Mouse (Mus musculus) adrenal gland, adult 18-20 months (tissue): ENCODE measurements around the gene Artn. TPM values are rescaled to one million over a fixed set of nuclear protein-coding genes. Genes with fewer than 3 reads are reported as not detected.

Source experiments
- DNase-seq, 2 experiments: peaks; one replicate each; pipeline ENCODE4 v3.0.0; 2021 to 2022; ENCODE audit warnings: low spot score in 2 of 2
- long read RNA-seq, 2 experiments: library from polyadenylated mRNA; stranded (forward); transcript quantifications; one replicate each; pipeline ENCODE4 v2.0.0; 2021
- total RNA-seq, 2 experiments: library from RNA; stranded (reverse); gene quantifications; 1 replicate in 1 of 2; 2 replicates in 1 of 2; pipeline ENCODE4 v1.2.3; 2021

Artn gene
- total RNA-seq, result under 1 TPM in 1 of 2 experiments, not detected in 1; 0.38 TPM
- long read RNA-seq, experiment 1, result 0 reads
- long read RNA-seq, experiment 2, result 0 reads

- no peak for DNase-seq
Observed at GRCm38 (mm10) chr4:117929391-117929881, at the start of gene Artn. Gene Artn, minus strand, starts transcription at chr4:117929763.

DNA sequence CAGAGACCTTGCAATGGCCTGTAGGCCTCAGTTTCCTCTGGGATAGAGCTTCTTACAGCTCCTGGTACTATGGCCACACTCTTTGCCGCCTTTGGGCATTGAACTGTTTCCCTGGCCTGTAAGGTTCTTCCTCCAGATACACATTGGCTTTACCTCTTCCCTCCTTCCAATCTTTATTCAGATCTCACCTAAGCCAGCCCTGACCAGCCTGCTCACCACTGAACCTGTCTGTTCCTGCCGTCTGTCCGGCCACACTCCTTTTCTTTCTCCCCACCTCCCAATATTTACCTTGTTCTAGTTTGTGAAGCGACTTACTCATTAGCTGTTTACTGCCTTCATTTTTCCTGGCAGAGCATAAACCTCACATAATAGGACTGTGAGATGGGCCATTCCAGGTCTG lies 49.6 kb upstream of the Artn start:
- no peak for DNase-seq

GRCm38 (mm10) chr4:117978282-117978681 lies 48.7 kb upstream of the Artn start:
- DNase-seq, result no peak

GRCm38 (mm10) chr4:117977841-117978240 lies 48.3 kb upstream of the Artn start:
- no peak for DNase-seq

DNA sequence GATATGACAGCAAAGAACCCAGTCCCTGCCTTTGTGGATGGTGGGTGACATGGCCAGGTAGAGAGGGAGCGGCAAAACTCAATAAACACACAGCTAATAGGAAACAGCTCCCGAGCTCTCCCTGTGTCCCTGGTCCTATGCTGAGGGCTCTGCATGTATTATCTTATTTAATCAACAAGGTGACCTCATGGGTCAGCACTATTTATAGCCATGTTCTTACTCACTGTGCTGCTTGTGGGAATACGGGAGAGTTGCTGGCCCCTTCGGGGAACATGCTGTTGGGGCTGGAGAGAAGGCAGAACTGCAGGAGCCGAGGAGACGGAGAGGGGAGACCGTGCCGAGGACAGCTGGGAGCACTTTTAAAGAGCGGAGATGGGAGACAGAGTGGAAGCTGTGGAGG lies 47.8 kb upstream of the Artn start:
- no peak for DNase-seq

DNA sequence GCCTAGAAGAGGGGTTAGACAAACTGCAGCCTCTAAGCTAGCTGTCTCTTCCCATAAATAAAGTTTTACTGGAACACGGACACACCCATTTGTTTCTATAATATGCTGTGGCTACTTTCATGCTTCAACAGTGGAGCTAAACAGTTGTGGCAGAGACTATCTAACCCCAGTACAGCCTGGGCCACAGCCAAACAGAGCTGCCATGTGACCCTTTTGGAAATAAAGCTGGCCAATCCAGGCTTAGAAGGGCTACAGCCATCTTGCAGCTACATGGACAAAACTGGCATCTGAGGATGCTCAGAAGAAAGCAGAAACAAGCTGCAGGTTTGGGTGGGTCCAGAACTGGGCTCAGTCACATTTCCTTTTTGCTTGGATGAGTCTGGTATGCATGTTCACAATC lies 46.3 kb upstream of the Artn start:
- no peak for DNase-seq

DNA sequence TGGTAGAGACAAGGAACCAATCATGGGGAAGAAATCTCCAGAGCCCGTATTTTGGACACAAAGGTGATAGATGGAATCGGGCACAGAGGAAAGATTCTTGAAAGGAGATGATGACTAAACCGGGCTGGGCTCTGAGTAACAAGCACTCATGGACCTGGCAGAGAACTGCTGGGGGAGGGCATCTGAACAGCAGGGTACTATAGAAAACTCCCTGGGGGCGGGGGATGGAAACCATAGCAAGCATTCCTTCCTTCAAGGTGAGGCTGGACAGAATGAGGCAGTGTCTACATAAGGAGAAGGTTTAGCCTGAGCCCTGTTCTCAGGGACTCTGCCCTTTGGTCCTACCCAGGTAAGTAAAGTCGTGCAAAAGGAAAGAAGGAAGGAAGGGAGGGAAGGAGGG lies 45.2 kb upstream of the Artn start:
- no peak for DNase-seq

DNA sequence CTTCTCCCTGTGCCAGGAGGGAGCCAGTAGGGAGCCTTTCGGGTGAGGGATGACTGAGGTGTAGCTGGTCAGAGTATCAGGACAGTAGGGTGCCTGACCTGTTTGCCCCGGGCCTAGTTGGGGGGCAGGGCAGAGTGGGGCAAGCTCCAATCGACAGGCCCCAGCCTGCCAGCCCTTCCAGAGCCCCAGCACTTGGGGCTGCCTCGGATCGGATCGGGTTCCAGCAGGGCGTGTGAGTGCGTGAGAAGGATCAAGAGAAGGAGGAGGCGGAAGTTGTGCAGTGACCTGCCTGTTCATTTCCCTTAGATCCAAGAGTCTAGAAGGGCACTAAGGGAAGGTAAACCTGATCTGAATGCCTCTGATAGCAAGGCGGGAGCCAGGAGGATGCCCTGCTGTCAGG lies 43.4 kb upstream of the Artn start:
- no peak for DNase-seq

- DNase-seq, result no peak
Observed at GRCm38 (mm10) chr4:117964346-117965025, 34.9 kb upstream of the Artn start.

DNA sequence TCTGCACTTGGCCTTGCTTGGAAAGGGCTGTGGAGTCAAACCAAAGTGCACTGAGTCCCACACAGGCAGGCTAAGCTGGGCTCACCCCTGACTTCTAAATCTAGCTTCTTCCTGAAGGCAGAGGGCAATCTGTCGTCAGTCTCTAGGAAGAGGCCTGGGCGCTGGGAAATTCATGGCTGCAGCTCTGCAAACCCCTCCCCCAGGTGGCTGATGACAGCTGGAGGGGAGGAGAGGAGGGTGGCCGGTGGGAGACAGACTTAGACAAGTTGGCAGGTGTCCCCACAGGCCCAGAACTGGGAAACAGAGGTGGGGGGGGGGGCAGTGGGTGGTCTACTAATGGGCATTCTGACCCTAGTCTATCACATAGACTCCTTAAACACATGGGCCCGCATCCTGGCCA lies 27.9 kb upstream of the Artn start:
- DNase-seq, result no peak

- DNase-seq, result no peak
Observed at GRCm38 (mm10) chr4:117947493-117947892, 17.9 kb upstream of the Artn start.

GRCm38 (mm10) chr4:117946639-117947305 lies 17.2 kb upstream of the Artn start:
- no peak for DNase-seq

DNA sequence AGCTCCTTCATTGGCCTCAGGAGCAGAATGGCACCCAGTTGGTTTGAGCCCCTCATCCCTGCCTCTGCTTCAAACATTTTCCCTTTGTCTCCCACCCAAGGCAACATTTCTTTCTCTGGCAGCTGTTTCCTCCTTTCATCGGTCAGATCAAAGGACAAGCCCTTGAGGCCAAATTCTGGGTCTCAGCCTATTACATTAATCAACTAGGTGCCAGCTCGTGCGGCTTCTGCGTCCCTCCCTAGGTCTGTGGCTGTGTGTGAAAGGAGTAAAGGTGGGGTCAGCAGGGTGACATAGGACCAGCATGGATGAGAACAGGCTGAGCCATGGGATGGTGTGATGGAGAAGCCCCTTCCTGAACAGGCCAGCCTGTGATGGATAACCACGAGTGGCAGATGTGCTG lies 13.8 kb upstream of the Artn start:
- no peak for DNase-seq

GRCm38 (mm10) chr4:117936964-117937363 lies 7.4 kb upstream of the Artn start:
- no peak for DNase-seq

GRCm38 (mm10) chr4:117934081-117934480 lies 4.5 kb upstream of the Artn start:
- no peak for DNase-seq

- DNase-seq, result no peak
Observed at GRCm38 (mm10) chr4:117933248-117933647, 3.7 kb upstream of the Artn start.

- DNase-seq, result peak; percentile 50 to 56
Observed at GRCm38 (mm10) chr4:117928699-117929241, 793 bp downstream of the Artn start.

DNA sequence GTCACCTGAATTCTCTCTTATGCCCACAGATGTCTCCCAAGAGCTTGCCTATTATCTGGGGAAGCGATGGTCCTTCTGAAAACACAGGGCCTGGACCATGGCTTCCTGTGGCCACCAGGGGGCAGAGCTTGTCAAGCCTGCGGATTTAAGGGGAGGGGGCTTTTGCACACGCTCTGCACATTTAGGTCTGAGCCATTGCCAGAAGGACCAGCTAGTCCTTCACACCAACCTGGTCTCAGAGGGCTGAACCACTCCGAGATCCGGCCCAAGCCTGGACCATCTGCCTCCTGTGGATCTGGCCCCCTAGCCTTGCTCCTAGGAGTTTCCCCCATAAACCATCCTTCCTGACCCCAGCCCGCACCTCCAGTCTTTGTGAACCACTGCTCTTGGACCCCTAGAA lies 1.3 kb downstream of the Artn start:
- no peak for DNase-seq

GRCm38 (mm10) chr4:117926545-117927482 lies 2.7 kb downstream of the Artn start:
- DNase-seq, result no peak

GRCm38 (mm10) chr4:117924916-117925315 lies 4.6 kb downstream of the Artn start:
- no peak for DNase-seq

- DNase-seq, result no peak
Observed at GRCm38 (mm10) chr4:117923450-117923849, 6.1 kb downstream of the Artn start.
